Mouse (Mus musculus): ENCODE measurements around the gene Egfr. TPM values are rescaled to one million over a fixed set of nuclear protein-coding genes. Genes with fewer than 3 reads are reported as not detected.

The Egfr gene
- polyA plus RNA-seq, 1 experiment = 1.7 TPM

DNA sequence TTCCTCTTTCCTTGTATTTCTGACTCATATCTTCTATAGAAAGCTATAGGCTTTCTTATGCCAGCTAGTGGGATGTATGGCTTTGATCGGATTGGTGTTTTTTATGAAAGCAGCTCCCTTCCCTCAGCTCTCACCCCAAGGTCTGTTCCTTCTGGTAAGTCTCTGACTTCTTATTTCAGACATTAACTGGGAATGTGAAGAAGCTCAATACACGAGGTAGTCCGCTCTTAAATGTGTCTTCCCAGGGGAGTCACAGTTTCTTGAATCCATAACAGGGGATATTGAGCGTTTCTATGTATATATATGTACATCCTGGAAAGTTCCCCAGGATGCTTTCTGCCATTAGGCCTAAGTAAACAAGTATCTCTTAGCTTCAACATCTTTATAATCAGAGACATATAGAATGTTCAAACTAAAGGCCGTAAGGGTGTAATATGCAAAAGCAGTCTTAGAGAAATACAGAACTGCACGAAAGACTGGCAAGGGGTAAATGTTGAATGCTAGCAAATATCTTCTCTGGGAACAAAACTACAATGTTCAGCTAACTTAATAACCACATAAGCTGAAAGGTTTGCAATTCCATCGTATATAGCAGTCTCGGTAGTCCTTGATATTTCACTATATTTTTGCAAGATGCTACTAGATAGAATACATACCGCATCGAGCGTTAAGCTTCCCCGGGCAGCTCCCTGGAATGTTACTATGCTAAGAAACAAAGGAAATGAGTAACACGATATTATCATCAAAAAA, 198.4 kb downstream of the Egfr start:
- Histone ChIP-seq H3K27ac (ENCODE audit: control insufficient read depth, insufficient read depth, low read depth, low read length) (no peak overlapping the region), H3K27me3 (ENCODE audit: control insufficient read depth, insufficient read depth, low read length) (no peaks in the 10 kb centered on the region), H3K36me3 (ENCODE audit: control insufficient read depth, insufficient read depth, low read length) (no peaks in the 10 kb centered on the region), H3K4me1 (ENCODE audit: control insufficient read depth, insufficient read depth, low read length) (peaks cover 5% of the 10 kb centered on the region; the same call in 1 of the 2 replicates), H3K4me3 (ENCODE audit: control insufficient read depth, low read depth, low read length) (peak overlapping the region; percentile 99)
- TF ChIP-seq POLR2A (IDR thresholded peaks at IDR 0.05; ENCODE audit: control insufficient read depth, low read depth, low read length) (no peak), CTCF (IDR thresholded peaks at IDR 0.05; ENCODE audit: control insufficient read depth, insufficient read depth, insufficient replicate concordance, low read depth, low read length) (no peak)

DNA sequence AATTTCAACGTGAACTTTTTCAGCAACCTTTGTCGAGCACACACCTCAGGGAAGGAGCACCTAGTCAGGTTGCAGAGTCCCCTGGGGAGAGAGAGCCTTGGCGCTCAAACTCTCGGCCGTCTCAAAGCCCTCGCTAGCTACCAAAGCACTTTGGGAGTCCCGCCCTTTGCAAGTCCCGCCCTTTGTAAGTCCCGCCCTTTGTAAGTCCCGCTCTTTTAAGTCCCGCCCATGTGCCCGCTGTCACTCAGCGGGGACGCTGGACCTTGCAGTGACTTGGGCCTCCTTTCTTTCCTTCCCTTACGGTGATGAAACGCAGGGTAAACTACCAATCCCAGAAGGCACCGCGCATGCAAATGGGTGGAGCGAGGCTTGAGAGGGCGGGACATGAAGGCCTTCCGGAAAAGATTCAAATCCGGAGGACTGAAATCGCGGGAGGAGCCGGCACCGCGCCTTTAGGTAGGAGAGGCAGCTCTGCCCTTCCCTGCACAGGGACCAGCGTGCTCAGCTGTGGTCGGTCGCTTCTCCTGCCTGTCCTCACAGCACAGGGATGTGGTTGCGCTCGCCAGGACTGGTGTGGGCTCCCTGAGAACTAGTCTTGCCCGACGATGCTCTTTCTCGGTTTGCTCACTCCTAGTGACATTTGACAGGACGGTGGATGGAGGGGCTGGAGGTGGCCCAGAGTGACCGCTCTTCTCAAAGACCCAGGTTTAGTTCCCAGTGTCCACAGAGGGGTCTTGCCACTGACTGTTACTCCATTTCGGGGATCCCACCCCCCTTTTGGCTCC, 199.2 kb downstream of the Egfr start, which contains the start of gene Fbxo48:
Fbxo48 (plus strand) TSS at position 400 of the 785 bp plus-strand sequence.
- Histone ChIP-seq H3K36me3 (ENCODE audit: control insufficient read depth, insufficient read depth, low read length) (no peaks in the 10 kb centered on the region), H3K4me1 (ENCODE audit: control insufficient read depth, insufficient read depth, low read length) (peaks cover 5% of the 10 kb centered on the region; the same call in 1 of the 2 replicates), H3K27ac (ENCODE audit: control insufficient read depth, insufficient read depth, low read depth, low read length) (no peak within 1 kb of the TSS), H3K27me3 (ENCODE audit: control insufficient read depth, insufficient read depth, low read length) (no peaks in the 10 kb centered on the region), H3K4me3 (ENCODE audit: control insufficient read depth, low read depth, low read length) (peak within 1 kb of the TSS; percentile 99)
- no peak; the same call in 1 of the 2 replicates for TF ChIP-seq POLR2A (IDR thresholded peaks at IDR 0.05; ENCODE audit: control insufficient read depth, low read depth, low read length)
- no peak for TF ChIP-seq CTCF (IDR thresholded peaks at IDR 0.05; ENCODE audit: control insufficient read depth, insufficient read depth, insufficient replicate concordance, low read depth, low read length)

DNA sequence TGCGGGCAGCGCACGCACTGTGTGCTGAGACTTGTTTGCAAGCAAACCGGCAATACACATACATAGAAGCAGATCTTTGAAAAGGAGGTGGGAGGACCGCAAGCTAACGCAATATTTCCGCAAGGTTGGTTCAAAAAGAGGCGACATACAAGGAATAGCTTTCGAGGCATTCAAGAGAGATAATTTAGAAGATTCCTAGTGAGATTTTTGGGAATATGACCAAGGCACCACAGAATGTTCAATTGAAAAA, 199.7 kb downstream of the Egfr start:
- Histone ChIP-seq H3K4me1 (ENCODE audit: control insufficient read depth, insufficient read depth, low read length) (peaks cover 5% of the 10 kb centered on the region; the same call in 1 of the 2 replicates), H3K27me3 (ENCODE audit: control insufficient read depth, insufficient read depth, low read length) (no peaks in the 10 kb centered on the region), H3K36me3 (ENCODE audit: control insufficient read depth, insufficient read depth, low read length) (no peaks in the 10 kb centered on the region), H3K4me3 (ENCODE audit: control insufficient read depth, low read depth, low read length) (peak overlapping the region; percentile 99), H3K27ac (ENCODE audit: control insufficient read depth, insufficient read depth, low read depth, low read length) (no peak overlapping the region)
- TF ChIP-seq CTCF (IDR thresholded peaks at IDR 0.05; ENCODE audit: control insufficient read depth, insufficient read depth, insufficient replicate concordance, low read depth, low read length) (no peak), POLR2A (IDR thresholded peaks at IDR 0.05; ENCODE audit: control insufficient read depth, low read depth, low read length) (no peak)

DNA sequence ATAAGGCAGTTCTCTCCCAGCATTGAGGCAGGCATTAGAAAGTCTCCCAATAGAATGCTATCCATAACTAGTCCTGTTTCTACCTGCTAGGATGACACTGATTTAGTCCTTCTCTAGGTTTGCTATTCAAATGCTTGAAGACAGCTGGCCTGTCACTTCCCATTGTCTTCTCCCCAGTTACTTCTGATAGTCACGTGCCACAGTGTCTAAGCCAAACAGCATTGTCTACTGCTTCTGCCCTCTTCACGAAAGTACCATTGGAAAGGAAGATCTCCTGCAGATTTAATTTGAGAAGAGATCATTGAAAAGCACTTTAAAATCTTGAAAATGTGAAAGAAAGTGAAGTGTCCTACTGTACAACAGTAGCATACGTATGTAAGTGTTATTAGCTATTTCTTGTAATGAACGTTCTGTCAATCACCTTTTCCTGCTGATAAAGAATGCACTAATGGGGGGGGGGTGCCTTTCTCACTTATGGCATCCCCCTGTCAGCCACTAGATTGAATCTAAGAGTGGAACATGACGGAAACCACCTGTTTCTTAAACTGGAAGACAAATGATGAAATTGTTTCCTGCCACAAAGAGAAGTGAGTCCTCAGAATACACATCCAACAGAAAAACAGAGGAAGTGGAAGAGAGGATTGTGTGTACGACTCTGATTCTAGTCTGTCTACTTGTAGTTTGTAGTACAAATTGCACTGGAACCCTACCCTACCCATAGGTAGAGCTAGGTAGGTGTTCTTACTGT, 204.3 kb downstream of the Egfr start:
- TF ChIP-seq POLR2A (IDR thresholded peaks at IDR 0.05; ENCODE audit: control insufficient read depth, low read depth, low read length) (no peak), CTCF (IDR thresholded peaks at IDR 0.05; ENCODE audit: control insufficient read depth, insufficient read depth, insufficient replicate concordance, low read depth, low read length) (no peak)
- Histone ChIP-seq H3K4me3 (ENCODE audit: control insufficient read depth, low read depth, low read length) (no peak overlapping the region), H3K27ac (ENCODE audit: control insufficient read depth, insufficient read depth, low read depth, low read length) (no peak overlapping the region), H3K36me3 (ENCODE audit: control insufficient read depth, insufficient read depth, low read length) (no peaks in the 10 kb centered on the region), H3K4me1 (ENCODE audit: control insufficient read depth, insufficient read depth, low read length) (peaks cover 4% of the 10 kb centered on the region; the same call in 1 of the 2 replicates), H3K27me3 (ENCODE audit: control insufficient read depth, insufficient read depth, low read length) (no peaks in the 10 kb centered on the region)

DNA sequence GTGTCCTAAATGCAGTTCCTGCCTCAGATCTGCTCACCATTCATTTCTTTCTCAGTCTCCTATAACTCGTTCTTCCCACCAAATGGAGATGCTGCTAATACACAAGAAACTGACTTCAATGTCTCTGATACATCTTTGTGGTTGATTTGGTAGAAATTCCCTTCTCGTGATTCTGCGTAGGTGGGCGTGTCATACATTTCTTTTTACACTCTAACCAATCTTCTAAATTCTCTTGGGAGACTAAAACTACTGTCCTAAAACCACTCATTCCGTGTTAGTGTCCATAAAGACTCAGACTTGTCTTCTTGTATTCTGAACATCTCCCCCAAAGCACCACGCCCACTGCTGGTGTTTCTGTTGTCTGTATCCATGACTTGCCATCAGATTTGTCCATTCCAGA, 205.0 kb downstream of the Egfr start:
- Histone ChIP-seq H3K4me3 (ENCODE audit: control insufficient read depth, low read depth, low read length) (no peak overlapping the region), H3K27me3 (ENCODE audit: control insufficient read depth, insufficient read depth, low read length) (no peaks in the 10 kb centered on the region), H3K36me3 (ENCODE audit: control insufficient read depth, insufficient read depth, low read length) (no peaks in the 10 kb centered on the region), H3K4me1 (ENCODE audit: control insufficient read depth, insufficient read depth, low read length) (no peaks in the 10 kb centered on the region), H3K27ac (ENCODE audit: control insufficient read depth, insufficient read depth, low read depth, low read length) (no peak overlapping the region)
- TF ChIP-seq POLR2A (IDR thresholded peaks at IDR 0.05; ENCODE audit: control insufficient read depth, low read depth, low read length) (no peak), CTCF (IDR thresholded peaks at IDR 0.05; ENCODE audit: control insufficient read depth, insufficient read depth, insufficient replicate concordance, low read depth, low read length) (no peak)

DNA sequence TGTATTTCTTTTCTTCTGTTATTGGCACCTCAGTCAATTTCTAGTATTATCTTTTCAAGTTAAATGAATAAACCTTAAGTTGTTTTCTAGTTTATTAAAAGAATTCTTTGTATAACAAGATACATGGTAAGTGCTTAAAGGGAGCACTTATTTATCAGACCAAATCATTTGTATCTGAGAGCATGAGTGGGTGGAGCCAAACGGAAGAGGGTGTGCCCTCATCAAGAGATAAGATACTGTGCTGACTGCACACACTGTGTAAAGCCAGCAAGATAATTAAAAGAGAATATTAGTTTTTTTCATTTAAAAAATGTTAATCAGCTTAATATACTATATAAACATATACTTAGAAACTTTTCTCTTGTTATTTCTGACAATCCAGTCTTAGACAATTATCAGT, 206.5 kb downstream of the Egfr start:
- no peaks in the 10 kb centered on the region for H3K27me3 ChIP-seq (ENCODE audit: control insufficient read depth, insufficient read depth, low read length)
- TF ChIP-seq POLR2A (IDR thresholded peaks at IDR 0.05; ENCODE audit: control insufficient read depth, low read depth, low read length) = no peak
- TF ChIP-seq CTCF (IDR thresholded peaks at IDR 0.05; ENCODE audit: control insufficient read depth, insufficient read depth, insufficient replicate concordance, low read depth, low read length) = no peak
- no peak overlapping the region for H3K4me3 ChIP-seq (ENCODE audit: control insufficient read depth, low read depth, low read length)
- H3K27ac ChIP-seq (ENCODE audit: control insufficient read depth, insufficient read depth, low read depth, low read length) = no peak overlapping the region
- H3K36me3 ChIP-seq (ENCODE audit: control insufficient read depth, insufficient read depth, low read length) = no peaks in the 10 kb centered on the region
- no peaks in the 10 kb centered on the region for H3K4me1 ChIP-seq (ENCODE audit: control insufficient read depth, insufficient read depth, low read length)

Other genes with a start within 250 kb of the Egfr start
- gene Sec61g, start 243.7 kb upstream of the Egfr start, polyA plus RNA-seq (2012; rRNA removed) = 17.2 and 20.9 TPM in 2 replicates
- 0.43 and 0.81 TPM in 2 replicates for gene Fbxo48, start 199.2 kb downstream of the Egfr start, polyA plus RNA-seq (2012; rRNA removed)

Data from testis, adult 2 months (tissue).